Mouse (Mus musculus): Measurements from ENCODE around the gene Btbd35f27.
"Not testable (repeated sequence)": the region's sequence is repeated elsewhere in the genome, so short reads cannot be mapped to it uniquely, and the experiment has no call there.

Btbd35f27 gene

GRCm38 (mm10) chrX:4951835-4952234 lies at the start of gene Btbd35f27:
TSS of gene Btbd35f27 (plus strand) at chrX:4952135.
- DNase-seq (ENCODE audit: low spot score in 2 of 2) = not testable (repeated sequence)
